Mouse (Mus musculus) lung, embryonic 16.5 days (tissue): ENCODE measurements around the gene Dazap1. TPM values are rescaled to one million over a fixed set of nuclear protein-coding genes. Genes with fewer than 3 reads are reported as not detected.
"Not testable (repeated sequence)": the region's sequence is repeated elsewhere in the genome, so short reads cannot be mapped to it uniquely, and the experiment has no call there.

Experiments used
- ATAC-seq: fragments of 200-750 bp; cut with Nextera tagmentation; 2 replicates; pipeline ENCODE4 v1.8.0; 2017; ENCODE audit warnings: low read depth, mild to moderate bottlenecking, moderate library complexity
- H3K27ac ChIP-seq: fragments of 300-500 bp; sonication (generic); 2 replicates; pipeline ENCODE4 v1.5.1; 2014; ENCODE audit warnings: mild to moderate bottlenecking, control low read depth, low read length
- H3K27me3 ChIP-seq: fragments of 300-500 bp; sonication (generic); 2 replicates; pipeline ENCODE4 v1.6.1; 2014; ENCODE audit warnings: low read depth, low read length, mixed read lengths; ENCODE audit not compliant: control insufficient read depth, insufficient read depth
- H3K36me3 ChIP-seq: fragments of 300-500 bp; sonication (generic); 2 replicates; pipeline ENCODE4 v1.6.1; 2014; ENCODE audit warnings: low read length; ENCODE audit not compliant: control insufficient read depth, insufficient read depth
- H3K4me1 ChIP-seq: fragments of 300-500 bp; sonication (generic); replicated peaks from 2 replicates; pipeline ENCODE4 v1.6.1; 2014; ENCODE audit warnings: low read length, mixed read lengths; ENCODE audit not compliant: control insufficient read depth, insufficient read depth
- H3K4me2 ChIP-seq: fragments of 300-500 bp; sonication (generic); 2 replicates; pipeline ENCODE4 v1.6.1; 2014; ENCODE audit warnings: low read depth, low read length, control low read depth
- H3K4me3 ChIP-seq: fragments of 300-500 bp; sonication (generic); 2 replicates; pipeline ENCODE4 v1.5.1; 2014; ENCODE audit warnings: mild to moderate bottlenecking, low read length, control low read depth
- H3K9ac ChIP-seq: fragments of 300-500 bp; sonication (generic); 2 replicates; pipeline ENCODE4 v1.6.1; 2014; ENCODE audit warnings: low read length, control low read depth
- H3K9me3 ChIP-seq: fragments of 300-500 bp; sonication (generic); 2 replicates; pipeline ENCODE4 v1.6.1; 2016; ENCODE audit warnings: low read length; ENCODE audit not compliant: control insufficient read depth
- WGBS: fragments of 180-500 bp; shearing (Covaris S2); extraction: QIAGEN DNeasy Blood & Tissue Kit; methylation state at CpG from one replicate; pipeline ENCODE4 v1.1.7; 2014; 5-methylcytosine and 5-hydroxymethylcytosine counted together
- polyA plus RNA-seq: library from polyadenylated mRNA; unstranded; fragments of >200 nt; fragmentation: Nextera tagmentation; extraction: Ambion mirVana; gene quantifications from 2 replicates; pipeline ENCODE4 v1.2.1, GENCODE M21; 2015

The Dazap1 gene
- 45.4 and 50.6 TPM in 2 replicates for polyA plus RNA-seq

DNA sequence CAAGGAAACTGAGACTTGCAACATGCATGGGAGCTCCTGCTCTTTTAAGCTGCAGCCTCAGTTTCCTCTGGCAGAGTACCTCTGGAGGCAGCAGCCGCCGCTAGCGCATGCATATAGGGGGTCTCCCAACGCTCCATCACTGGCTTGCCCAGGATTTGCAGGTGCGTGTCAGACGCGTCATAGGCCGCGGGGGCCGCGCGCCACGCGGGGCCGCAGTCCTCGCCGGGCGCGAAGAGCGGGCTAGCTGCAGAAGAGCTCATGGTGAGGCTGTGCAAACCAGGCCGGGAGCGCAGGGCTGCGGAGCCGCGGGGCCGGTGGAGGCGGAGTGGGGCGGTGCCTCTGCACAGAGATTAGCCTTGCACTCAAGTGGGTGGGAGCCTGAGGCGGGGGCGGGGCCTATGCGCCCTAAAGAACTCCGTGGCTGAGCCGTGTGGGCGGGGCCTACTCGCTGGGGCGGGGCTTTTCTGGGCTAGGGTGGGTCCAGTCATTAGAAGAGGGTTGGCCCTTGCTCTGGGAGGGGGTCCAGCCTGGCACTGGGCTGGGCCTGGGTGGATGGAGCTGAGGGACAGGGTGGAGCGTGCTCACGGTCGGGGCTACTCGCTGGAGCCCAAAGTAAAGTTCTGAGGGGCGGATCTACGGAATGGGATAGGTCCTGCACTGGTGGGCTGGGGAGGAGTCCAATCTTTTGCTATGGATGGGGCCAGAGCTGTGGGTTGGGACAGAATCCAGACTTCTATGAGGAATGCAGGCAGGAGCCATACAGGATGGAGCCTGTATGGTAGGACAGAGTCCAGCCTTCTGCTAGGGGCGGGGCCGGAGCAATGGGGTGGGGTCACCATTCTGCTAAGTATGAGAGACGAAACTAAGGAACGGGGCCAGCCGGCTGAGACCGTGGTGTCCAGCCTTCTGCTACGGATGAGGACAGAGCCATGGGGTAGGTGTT, at the start of gene Dazap1, which contains the start of gene Gamt:
Gene Dazap1 (plus strand): TSS at position 845 of the 943 bp plus-strand sequence.
Gene Gamt (minus strand): TSS at position 371 of the 943 bp plus-strand sequence.
- H3K27ac ChIP-seq = peak within 1 kb of the TSS; percentile 100
- H3K36me3 ChIP-seq = peaks cover 11% of the 10 kb centered on the region
- peaks cover 19% of the 10 kb centered on the region for H3K4me1 ChIP-seq
- peak within 1 kb of the TSS; percentile 75 for H3K9ac ChIP-seq
- no peaks in the 10 kb centered on the region for H3K27me3 ChIP-seq
- peak; percentile 90 for ATAC-seq
- peak within 1 kb of the TSS; percentile 63 for H3K4me3 ChIP-seq
- no peaks in the 10 kb centered on the region for H3K9me3 ChIP-seq
- peak within 1 kb of the TSS; percentile 89 for H3K4me2 ChIP-seq
- under 1% methylated on average over 49 of the region's 49 CpGs for WGBS

DNA sequence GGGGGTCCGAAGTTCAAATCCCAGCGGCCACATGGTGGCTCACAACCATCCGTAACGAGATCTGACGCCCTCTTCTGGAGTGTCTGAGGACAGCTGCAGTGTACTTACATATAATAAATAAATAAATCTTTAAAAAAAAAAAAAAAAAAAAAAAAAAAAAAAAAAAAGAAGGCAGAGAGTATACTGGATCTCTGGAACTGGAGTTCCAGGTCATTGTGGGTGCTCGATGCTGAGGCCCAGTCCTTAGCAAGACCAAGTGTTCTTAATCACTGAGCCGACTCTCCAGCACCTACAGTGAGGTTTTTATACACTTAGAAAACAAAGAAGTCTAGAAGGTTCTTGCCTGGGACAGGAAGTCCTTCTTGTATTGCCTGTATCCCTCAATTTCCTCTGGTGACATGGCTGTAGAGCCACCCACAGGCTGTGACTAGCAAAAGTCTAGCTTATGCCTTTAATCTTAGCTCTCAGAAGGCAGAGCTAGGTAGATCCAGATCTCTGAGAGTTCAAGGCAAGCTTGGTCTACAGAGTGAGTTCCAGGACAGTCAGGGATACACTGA, 49.7 kb upstream of the Dazap1 start:
- not testable (repeated sequence) for H3K27ac ChIP-seq, ATAC-seq, H3K9me3 ChIP-seq, H3K4me1 ChIP-seq, H3K9ac ChIP-seq, H3K36me3 ChIP-seq, H3K27me3 ChIP-seq, H3K4me2 ChIP-seq, H3K4me3 ChIP-seq
- 65% methylated on average over 7 of the region's 7 CpGs for whole genome bisulfite sequencing

DNA sequence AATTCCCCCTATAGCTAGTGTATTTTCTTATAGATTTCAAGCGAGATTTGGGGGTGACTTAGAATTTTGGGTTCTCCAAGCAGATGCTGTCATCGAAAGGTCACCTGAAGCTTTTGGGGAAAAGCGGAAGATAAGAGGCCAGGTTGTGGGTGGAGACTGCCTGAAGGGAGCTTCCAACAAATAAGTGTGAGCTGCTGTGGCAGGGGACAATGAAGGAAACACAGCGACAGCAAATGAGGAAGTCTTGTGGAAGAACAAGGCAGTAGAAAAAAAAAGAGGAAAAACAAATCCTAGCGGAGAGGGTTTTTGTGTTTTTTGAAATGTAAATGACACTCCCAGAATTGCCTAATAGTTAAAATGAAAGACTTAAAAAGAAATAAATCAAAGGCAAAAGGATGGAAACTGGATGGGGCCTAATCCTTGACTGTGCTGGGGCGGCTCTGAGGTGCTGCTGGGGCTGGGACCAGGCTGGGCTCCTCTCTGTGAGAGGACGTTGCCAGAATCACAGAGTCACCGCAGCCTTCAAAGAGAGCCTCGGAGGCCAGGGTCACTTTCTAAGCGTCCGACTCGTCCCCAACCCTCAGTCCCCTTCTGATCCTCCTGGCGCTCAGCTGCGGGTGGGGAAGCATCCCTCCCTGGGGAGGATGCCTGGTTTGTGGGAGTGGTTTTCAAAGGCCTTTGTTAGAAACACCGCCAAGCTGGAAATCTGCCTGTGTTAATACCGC, 46.1 kb upstream of the Dazap1 start:
- Histone ChIP-seq H3K9me3 (no peaks in the 10 kb centered on the region), H3K4me1 (no peaks in the 10 kb centered on the region), H3K27ac (no peak overlapping the region; the same call in 1 of the 2 replicates), H3K4me3 (no peak overlapping the region), H3K36me3 (no peaks in the 10 kb centered on the region), H3K4me2 (no peak overlapping the region), H3K27me3 (no peaks in the 10 kb centered on the region), H3K9ac (peak overlapping the region; percentile 39)
- no peak for ATAC-seq
- WGBS = 29% methylated on average over 16 of the region's 16 CpGs

DNA sequence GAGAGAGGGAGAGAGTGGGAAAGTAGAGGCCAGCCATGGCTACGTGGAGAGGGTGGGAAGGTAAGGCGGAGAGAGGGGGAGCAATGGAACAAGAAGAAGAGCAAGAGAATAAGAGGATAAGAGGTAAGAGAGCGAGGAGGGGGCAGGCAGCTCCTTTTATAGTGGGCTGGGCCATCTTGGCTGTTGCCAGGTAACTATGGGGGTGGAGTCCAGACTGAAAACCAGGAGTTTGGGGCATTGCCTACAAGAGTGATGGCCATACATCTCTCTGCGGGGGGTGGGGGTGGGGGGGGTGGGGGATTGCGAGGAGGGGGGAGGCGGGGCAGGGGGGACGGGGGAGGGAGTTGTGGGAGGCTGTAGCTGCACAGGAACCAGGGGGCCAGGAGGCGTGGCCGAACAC, 40.6 kb upstream of the Dazap1 start:
- no peak overlapping the region for H3K27ac ChIP-seq
- H3K36me3 ChIP-seq = no peaks in the 10 kb centered on the region
- H3K27me3 ChIP-seq = no peaks in the 10 kb centered on the region
- 28% methylated on average over 9 of the region's 9 CpGs for WGBS
- H3K4me1 ChIP-seq = peaks cover 4% of the 10 kb centered on the region
- no peak overlapping the region for H3K4me3 ChIP-seq
- H3K9ac ChIP-seq = no peak overlapping the region
- H3K4me2 ChIP-seq = no peak overlapping the region
- ATAC-seq = no peak
- H3K9me3 ChIP-seq = no peaks in the 10 kb centered on the region

DNA sequence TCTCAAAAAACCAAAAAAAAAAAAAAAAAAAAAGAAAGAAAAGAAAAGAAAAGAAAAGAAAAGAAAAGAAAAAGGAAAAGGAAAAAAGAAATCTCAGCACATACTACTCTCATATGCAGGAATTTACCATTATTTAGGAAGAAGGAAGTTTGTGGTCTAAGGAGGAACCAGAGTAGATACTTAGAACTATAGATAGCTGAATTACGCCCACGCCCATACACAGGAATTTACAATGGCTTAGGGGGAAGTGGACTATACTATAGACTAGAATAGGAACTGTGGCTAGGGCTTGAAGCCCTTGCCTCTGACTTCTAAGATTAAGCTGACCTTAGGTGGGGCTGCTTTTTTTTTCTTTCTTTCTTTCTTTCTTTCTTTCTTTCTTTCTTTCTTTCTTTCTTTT, 38.1 kb upstream of the Dazap1 start:
- not testable (repeated sequence) for H3K27ac ChIP-seq, H3K4me2 ChIP-seq, H3K9ac ChIP-seq, H3K27me3 ChIP-seq, H3K36me3 ChIP-seq, ATAC-seq, H3K9me3 ChIP-seq, H3K4me3 ChIP-seq
- 92% methylated on average over 2 of the region's 2 CpGs for WGBS
- peaks cover 18% of the 10 kb centered on the region for H3K4me1 ChIP-seq

DNA sequence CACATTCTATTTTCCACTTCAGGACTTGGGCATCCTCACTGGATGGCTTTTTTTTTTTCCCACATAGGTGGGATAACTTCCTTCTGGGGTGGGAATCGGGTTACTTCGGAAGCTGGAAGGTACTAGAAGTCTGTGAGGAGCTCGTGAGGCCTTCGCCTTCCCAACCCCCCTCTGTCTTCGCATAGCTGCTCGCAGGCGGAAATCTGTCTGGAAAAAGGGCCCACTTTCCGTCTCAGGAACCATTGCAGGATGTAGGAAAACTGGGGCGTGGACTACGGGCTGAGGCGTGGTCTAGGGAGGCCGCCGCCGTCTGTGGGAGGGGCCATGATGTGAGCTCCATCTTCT, 35.2 kb upstream of the Dazap1 start:
- under 1% methylated on average over 14 of the region's 14 CpGs for WGBS
- peak overlapping the region; percentile 45 for H3K4me2 ChIP-seq
- H3K27me3 ChIP-seq = no peaks in the 10 kb centered on the region
- ATAC-seq = no peak
- H3K4me3 ChIP-seq = peak overlapping the region; percentile 19
- H3K4me1 ChIP-seq = peaks cover 24% of the 10 kb centered on the region
- no peaks in the 10 kb centered on the region for H3K9me3 ChIP-seq
- peak overlapping the region; percentile 88 for H3K27ac ChIP-seq
- peaks cover 11% of the 10 kb centered on the region for H3K36me3 ChIP-seq
- H3K9ac ChIP-seq = peak overlapping the region; percentile 55

DNA sequence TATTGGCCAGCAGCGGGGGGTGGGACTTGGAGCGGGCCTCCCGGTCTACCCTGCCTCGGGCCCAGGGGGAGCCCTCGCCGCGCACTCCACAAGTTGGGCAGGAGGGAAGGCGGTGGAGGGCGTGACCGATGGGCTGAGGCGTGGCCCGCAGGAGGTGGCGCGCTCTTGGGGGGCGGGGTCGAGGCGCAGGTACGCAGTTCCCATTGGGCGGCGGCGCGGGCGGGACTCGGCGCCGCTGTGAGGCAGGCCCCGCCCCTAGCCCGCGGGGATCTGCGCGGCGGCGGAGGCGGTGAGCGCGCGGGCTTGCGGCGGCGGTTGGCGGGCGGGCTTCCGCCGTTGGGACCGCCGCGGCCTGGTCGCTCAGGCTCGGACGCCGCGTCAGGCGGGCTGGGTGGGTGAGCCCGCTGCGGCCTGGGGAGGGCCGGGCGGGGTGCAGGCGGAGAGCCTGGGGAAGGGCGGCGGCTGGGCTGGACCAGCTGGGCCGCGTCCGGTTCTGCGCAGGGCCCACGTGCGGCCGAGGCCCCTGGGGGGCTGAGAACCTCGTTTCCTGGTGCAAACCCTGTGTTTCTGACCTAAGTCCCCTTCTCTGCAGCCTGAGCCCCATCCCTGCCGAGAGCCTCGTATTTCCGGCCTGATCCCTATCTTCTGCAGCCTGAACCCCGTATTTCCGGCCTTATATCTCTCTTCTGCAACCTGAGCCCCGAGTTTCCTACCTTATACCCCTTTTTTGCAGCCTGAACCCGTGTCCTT, 34.7 kb upstream of the Dazap1 start, which contains the start of gene Mum1:
Gene Mum1 (plus strand): TSS at position 19 of the 750 bp plus-strand sequence.
- 0% methylated on average over 59 of the region's 75 CpGs for WGBS
- Histone ChIP-seq H3K27me3 (no peaks in the 10 kb centered on the region), H3K27ac (peak within 1 kb of the TSS; percentile 92), H3K4me3 (peak within 1 kb of the TSS; percentile 87), H3K4me2 (peak within 1 kb of the TSS; percentile 94), H3K9ac (peak within 1 kb of the TSS; percentile 97), H3K4me1 (peaks cover 24% of the 10 kb centered on the region), H3K36me3 (peaks cover 14% of the 10 kb centered on the region), H3K9me3 (no peaks in the 10 kb centered on the region)
- ATAC-seq = peak; percentile 99

DNA sequence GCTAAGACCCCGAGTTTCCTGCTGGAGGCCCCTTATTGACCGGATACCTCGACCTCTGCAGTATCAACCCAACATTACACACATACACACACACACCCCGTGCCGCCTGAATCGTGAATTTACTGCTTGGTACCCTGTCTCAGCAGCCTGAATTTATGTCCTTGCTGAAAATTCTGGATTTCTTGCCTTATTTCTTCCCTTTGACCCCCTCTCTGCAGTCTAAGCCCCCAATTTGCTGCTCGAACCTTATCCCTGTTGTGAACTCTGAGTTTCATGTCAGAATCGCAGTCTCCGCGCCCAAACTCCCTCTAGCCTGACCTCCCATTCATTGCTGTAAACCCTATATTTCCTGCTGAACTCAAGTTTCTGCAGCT, 34.1 kb upstream of the Dazap1 start:
- H3K4me3 ChIP-seq = peak overlapping the region; percentile 87
- no peaks in the 10 kb centered on the region for H3K27me3 ChIP-seq
- H3K27ac ChIP-seq = peak overlapping the region; percentile 92
- H3K9me3 ChIP-seq = no peaks in the 10 kb centered on the region
- peaks cover 16% of the 10 kb centered on the region for H3K36me3 ChIP-seq
- H3K4me2 ChIP-seq = peak overlapping the region; percentile 94
- H3K4me1 ChIP-seq = peaks cover 24% of the 10 kb centered on the region
- peak overlapping the region; percentile 97 for H3K9ac ChIP-seq
- 3% methylated on average over 10 of the region's 10 CpGs for WGBS
- no peak for ATAC-seq
